Mouse (Mus musculus) regulatory T cell (primary cell): ENCODE results near the gene Cideb.

ENCODE experiments used
- in situ Hi-C: fragments of 300-600 bp; cut with MboI, MseI; formaldehyde crosslinking; loops from one replicate; pipeline ENCODE4 v1.15.1; 2025; ENCODE audit warnings: high pct_unique_total_duplicates

Gene Cideb

GRCm38 (mm10) chr14:55758363-55758784 is at the start of gene Cideb:
Gene Cideb (minus strand): TSS chr14:55758458.
- in situ Hi-C loops, result no loop called here

GRCm38 (mm10) chr14:55795380-55796163 is 37.3 kb upstream of the Cideb start:
- in situ Hi-C loops, result no loop called here

DNA sequence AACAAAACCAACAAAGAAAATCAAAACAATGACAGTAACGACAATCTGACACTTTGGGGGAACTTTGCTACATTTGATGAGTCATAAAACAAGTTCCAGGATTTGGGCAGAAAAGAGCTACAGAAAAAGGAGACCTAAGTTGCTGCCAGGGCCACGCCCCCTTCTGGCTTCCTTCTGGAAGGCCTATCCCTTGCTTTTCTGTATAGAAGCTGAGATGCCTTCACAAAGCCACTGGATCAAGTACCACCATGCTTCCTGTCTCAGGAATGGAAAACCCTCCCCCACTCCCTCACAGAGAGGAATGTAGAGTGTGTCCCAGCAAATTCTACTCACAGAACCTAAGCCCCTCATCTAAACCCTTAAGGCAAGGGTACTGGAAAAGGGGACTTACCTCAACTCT is 35.7 kb upstream of the Cideb start:
- in situ Hi-C loops, result no loop called here

- in situ Hi-C loops, result no loop called here
These were observed 35.2 kb upstream of the Cideb start for GRCm38 (mm10) chr14:55793461-55793860.

DNA sequence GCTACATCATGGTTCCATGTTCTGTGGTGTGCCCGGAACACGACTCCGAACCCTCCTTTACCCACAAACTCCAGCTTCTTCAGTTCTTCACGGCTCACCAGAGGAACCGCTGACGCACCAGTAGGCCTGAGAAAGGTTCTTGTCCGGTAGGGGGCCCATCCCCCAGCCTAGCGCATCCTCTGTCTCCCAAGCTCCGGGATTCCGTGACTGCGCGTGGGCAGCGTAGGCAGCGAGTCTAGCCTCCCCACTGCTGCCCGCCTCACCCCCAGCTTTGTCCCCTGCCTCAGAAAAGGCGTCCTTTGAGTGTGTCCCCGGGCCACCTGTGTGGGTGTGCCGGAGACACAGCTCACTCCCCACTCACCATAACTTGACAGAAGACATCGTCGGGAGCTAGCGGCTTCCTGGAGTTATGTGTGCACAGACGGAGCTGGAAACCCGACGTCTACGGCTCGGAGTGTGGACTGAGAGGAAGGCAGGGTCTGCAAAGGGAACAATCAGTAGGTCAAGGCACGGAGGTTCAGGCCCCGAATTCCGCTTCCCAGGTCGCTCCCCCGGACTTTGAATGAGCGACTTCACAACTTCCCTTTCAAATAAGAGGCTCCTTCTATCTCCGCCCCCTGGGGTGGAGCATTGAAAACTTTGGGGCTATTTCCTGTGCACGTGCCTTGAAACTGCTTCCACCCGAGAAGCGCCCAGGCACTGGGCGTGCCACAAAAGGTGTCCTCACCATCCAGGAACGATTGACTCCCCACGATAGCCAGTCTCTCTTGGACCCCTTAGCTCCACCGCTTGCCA is 30.2 kb upstream of the Cideb start, which contains the start of gene Ripk3:
Ripk3 (minus strand) TSS at position 610 of the 795 bp plus-strand sequence.
- in situ Hi-C loops, result no loop called here

GRCm38 (mm10) chr14:55787731-55788130 is 29.5 kb upstream of the Cideb start:
- in situ Hi-C loops, result no loop called here

- in situ Hi-C loops, result no loop called here
These were observed 26.9 kb upstream of the Cideb start for GRCm38 (mm10) chr14:55785195-55785594.

- in situ Hi-C loops, result no loop called here
These were observed 25.6 kb upstream of the Cideb start, which contains the start of gene Adcy4 for GRCm38 (mm10) chr14:55783958-55784235. Gene Adcy4 (minus strand): TSS chr14:55784095.

- in situ Hi-C loops, result no loop called here
These were observed 25.1 kb upstream of the Cideb start for GRCm38 (mm10) chr14:55783171-55783957.

DNA sequence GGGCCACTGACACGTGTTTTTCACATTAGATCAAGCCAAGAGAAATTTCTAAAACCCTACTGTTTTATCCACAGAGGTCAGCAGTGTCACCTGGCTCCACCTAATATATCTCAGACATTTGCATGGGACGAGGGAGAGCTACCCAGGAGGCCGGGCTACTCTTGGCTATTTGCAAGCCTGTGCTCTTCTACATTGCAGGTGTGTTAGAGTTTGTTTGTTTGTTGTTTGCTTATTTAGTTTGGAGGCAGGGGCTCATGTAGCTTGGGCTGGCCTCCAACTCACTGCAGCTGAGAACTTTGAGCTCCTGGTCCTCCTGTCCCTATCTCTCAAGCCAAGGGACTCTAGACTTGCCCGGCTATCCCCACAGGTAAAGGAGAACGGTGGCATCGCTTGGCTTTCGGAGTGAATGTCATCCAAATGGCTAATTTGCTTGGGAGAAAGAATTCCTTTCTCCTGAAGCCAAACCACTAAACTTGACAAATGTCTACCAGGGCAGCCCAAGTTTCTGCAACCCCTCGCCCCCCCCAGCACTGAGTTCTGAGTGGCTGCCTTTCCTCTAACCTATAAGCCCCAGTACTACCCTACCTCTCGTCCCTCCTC is 24.2 kb upstream of the Cideb start:
- in situ Hi-C loops, result no loop called here

DNA sequence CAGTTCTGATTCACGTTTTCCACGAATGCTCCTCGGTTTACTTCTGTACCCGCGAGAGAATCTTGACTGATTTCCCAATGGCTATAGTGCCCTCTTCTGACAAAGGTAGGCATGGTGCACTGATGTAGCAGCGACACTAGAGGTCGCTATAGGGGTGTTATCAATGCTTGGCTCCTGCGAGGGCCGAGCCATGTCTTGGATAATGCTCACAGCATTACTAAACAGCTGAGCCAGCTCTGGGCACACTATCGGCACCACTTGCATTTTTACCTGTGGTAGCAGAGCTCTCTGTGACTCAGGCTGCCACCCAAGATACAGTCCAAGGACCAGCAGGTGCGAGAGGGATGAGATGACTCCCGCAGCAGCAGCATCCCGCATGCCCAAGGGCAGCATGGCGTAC is 23.1 kb upstream of the Cideb start:
- in situ Hi-C loops, result no loop called here

- in situ Hi-C loops, result no loop called here
These were observed 22.5 kb upstream of the Cideb start for GRCm38 (mm10) chr14:55780736-55781135.

DNA sequence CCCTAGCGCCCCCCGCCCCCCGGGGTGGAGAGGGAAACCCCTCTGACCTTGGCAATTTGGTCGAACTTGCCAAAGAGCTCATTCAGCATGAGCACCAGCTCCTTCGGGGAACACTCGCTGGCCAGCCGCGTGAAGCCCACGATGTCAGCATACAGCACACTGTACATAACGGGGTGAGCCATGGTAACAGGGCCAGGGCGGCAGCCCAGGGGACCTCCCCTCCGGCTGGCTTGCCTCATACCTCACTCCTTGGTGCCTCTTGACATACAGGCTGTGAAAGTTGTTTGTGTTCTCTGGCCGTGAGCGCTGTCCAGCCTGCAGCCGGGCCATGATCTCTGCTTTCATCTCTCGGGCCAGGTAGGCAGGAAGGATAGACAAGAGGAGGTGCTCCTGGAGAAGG is 21.4 kb upstream of the Cideb start:
- in situ Hi-C loops, result loop anchor here (5.0 kb wide), 2 partner anchors 53 to 83 kb away; no protein-coding TSS in a partner anchor

DNA sequence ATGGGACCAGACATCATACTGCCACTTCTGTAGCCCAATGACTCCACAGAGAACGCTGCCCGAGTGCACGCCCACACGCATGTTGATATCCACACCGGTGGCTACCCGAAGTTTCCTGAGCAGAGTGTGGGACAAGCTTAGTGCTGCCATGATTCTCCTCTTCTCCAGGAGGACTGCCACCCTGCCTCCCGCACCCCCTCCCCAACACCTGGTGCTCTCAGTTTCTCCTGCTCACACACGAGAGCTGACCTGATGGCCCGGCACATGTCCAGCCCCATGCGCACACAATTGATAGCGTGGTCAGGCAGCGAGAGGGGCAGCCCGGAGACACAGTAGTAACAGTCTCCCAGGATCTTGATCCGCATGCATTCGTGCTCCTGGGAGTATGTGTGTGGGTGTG is 20.4 kb upstream of the Cideb start:
- in situ Hi-C loops, result loop anchor here (5.0 kb wide), 2 partner anchors 54 to 84 kb away; no protein-coding TSS in a partner anchor

DNA sequence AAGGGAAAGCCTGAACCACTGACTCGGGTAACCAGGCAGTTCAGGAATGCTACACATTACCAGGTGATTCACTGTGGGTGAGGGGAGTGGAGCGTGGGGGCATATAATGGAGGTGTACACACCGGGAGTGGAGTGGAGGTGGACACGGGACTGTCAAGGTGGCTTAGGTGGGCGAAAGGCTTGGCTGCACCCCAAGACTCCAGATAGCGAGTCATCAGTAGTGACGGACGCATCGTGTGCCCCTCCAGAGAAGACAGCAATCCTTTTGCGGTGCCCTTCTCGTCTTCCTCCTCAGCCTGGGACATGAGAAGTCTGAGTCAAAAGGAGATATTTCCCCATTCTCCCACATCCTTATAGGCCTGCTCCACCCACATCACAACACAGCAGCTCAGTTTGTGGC is 19.5 kb upstream of the Cideb start:
- in situ Hi-C loops, result loop anchor here (5.0 kb wide), 2 partner anchors 54 to 84 kb away; no protein-coding TSS in a partner anchor

DNA sequence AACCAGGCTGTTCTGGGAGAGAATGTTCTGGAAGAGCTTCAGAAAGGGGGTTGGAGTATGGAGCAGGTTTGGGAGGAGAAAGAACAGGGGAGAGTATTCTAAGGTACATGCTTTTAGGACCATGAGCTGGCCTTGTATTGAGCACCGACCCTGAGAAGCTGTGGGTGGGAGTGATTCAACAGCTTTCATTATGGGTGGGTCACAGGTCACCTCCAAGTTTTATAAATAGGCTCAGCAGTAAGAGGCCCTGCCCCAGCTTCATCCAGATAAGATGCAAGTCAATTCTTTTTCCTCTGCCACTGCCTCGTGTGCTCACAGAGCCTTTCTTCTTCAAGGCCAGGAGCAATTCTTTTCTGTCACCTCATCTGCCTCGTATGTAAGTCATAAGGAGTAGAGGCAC is 18.9 kb upstream of the Cideb start:
- in situ Hi-C loops, result loop anchor here (5.0 kb wide), 2 partner anchors 55 to 85 kb away; no protein-coding TSS in a partner anchor

GRCm38 (mm10) chr14:55776711-55777110 is 18.5 kb upstream of the Cideb start:
- in situ Hi-C loops, result loop anchor here (5.0 kb wide), 2 partner anchors 56 to 86 kb away; no protein-coding TSS in a partner anchor

DNA sequence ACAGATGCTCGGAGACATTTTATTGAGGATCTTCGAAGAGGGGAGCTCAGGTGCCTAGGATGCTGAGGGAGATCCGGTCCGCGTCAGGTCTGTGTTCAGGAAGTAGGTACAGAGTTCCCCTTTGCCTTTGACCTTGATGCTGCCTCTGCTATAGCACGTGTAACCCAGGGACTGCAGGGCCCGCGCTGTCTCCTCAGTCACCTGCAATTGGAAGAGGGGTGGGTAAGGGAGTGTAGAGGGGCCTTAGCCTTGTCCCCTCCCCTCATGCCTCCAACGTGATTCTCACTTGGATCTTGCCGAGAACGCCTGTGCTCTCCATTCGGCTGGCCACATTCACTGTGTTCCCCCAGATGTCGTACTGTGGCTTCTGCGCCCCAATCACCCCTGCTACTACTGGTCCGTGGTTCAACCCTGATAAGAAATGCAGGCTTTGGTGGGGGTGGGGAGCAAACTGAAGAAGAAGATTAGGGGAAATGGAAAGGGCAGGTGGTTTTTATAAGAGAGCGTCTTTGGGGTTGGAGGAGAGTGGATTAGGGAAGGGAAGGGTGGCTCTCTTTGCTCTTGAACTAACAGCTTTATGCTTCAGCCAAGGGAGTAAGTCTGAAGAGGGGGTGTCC is 10.9 kb upstream of the Cideb start:
- in situ Hi-C loops, result no loop called here

GRCm38 (mm10) chr14:55768555-55768954 is 10.3 kb upstream of the Cideb start:
- in situ Hi-C loops, result no loop called here

DNA sequence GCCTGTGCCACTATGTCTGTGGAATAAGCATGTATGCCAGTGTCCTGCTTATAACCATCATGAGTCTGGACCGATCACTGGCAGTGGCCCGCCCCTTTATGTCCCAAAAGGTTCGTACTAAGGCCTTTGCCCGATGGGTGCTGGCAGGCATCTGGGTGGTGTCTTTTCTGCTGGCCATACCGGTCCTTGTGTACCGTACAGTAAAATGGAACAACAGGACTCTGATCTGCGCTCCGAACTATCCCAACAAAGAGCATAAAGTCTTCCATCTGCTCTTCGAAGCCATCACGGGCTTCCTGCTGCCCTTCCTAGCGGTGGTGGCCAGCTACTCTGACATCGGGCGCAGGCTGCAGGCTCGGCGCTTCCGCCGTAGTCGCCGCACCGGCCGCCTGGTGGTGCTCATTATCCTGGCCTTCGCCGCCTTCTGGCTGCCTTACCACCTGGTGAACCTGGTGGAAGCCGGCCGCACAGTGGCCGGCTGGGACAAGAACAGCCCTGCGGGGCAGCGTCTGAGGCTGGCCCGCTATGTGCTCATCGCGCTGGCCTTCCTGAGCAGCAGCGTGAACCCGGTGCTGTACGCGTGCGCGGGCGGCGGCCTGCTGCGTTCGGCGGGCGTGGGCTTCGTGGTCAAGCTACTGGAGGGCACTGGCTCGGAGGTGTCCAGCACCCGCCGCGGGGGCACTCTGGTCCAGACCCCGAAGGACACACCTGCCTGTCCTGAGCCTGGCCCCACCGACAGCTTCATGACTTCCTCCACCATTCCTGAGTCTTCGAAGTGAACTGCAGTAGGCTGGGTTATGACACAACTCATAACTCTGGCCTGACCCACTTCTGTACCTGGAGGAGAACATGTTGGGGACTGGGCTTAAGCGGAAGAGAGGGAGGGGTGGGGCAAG is 9.5 kb upstream of the Cideb start:
- in situ Hi-C loops, result no loop called here
